Mouse (Mus musculus): ENCODE measurements around the gene Hrct1.

DNA sequence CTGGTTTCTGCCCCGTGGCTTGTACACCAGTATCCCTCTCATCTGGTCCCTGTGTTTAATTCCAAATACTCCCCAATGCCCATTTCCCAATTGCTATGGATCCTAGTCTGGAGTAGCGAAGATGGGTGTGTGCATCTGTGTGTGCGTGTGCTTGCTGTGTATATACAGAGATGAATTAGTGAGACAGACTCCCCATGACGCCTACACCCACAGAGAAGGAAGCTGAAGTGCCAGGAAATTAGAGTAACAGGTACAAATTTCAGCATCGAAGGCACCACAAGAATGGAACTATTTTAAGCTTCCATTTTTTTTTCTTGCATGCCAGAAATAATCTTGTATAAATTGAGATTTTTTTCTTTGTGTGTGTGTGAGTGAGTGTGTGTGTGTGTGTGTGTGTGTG is 36.0 kb upstream of the Hrct1 start:
- TF ChIP-seq CTCF (IDR thresholded peaks at IDR 0.05) (no peak), EP300 (IDR thresholded peaks at IDR 0.05) (no peak)
